Mouse (Mus musculus) liver, embryonic 14.5 days (tissue): ENCODE measurements around the gene Rabggtb. TPM values are rescaled to one million over a fixed set of nuclear protein-coding genes. Genes with fewer than 3 reads are reported as not detected.
A peak's percentile ranks its signal among the peaks of the same experiment; 100 is the strongest.

Experiments
- ATAC-seq: fragments of 200-750 bp; cut with Nextera tagmentation; 2 replicates; pipeline ENCODE4 v1.8.0; 2017; ENCODE audit warnings: moderate number of reproducible peaks, mild to moderate bottlenecking, moderate library complexity; ENCODE audit not compliant: insufficient read depth
- DNase-seq, 3 experiments: peaks; one replicate each; pipeline ENCODE4 v3.0.0-alpha.2; 2012 to 2013; ENCODE audit warnings: low read depth in 3 of 3, low spot score in 3 of 3
- H3K27ac ChIP-seq: fragments of 300-500 bp; sonication (generic); 2 replicates; pipeline ENCODE4 v1.5.1; 2014; ENCODE audit warnings: moderate library complexity, mild to moderate bottlenecking, control low read depth, inconsistent platforms
- H3K27me3 ChIP-seq: fragments of 300-500 bp; sonication (generic); 2 replicates; pipeline ENCODE4 v1.6.1; 2014; ENCODE audit warnings: mild to moderate bottlenecking, low read length, moderate library complexity; ENCODE audit not compliant: control insufficient read depth, insufficient read depth
- H3K36me3 ChIP-seq: fragments of 300-500 bp; sonication (generic); replicated peaks from 2 replicates; pipeline ENCODE4 v1.6.1; 2014; ENCODE audit warnings: low read depth; ENCODE audit not compliant: control insufficient read depth, insufficient read depth
- H3K4me1 ChIP-seq, 2 experiments: fragments of 200-500 bp in 1 of 2; fragments of 300-500 bp in 1 of 2; sonication (generic) in 1 of 2; replicated peaks; 2 replicates each; pipeline ENCODE4 v1.6.1; 2012 to 2014; ENCODE audit warnings: antibody characterized with exemption in 1 of 2, inconsistent platforms in 1 of 2, low read length in 1 of 2; ENCODE audit not compliant: control insufficient read depth in 2 of 2, insufficient read depth in 2 of 2
- H3K4me2 ChIP-seq: fragments of 300-500 bp; sonication (generic); 2 replicates; pipeline ENCODE4 v1.6.1; 2014; ENCODE audit warnings: low read depth, mild to moderate bottlenecking, control low read depth, moderate library complexity
- H3K4me3 ChIP-seq, 2 experiments: fragments of 200-500 bp in 1 of 2; fragments of 300-500 bp in 1 of 2; sonication (generic) in 1 of 2; 2 replicates each; pipeline ENCODE4 v1.5.1; 2012 to 2014; ENCODE audit warnings: low read depth in 2 of 2, low read length in 2 of 2, mild to moderate bottlenecking in 2 of 2, control low read depth in 1 of 2, inconsistent platforms in 1 of 2, moderate library complexity in 1 of 2; ENCODE audit not compliant: insufficient read depth in 1 of 2
- H3K9ac ChIP-seq: fragments of 300-500 bp; sonication (generic); replicated peaks from 2 replicates; pipeline ENCODE4 v1.6.1; 2014; ENCODE audit warnings: mild to moderate bottlenecking, control low read depth, moderate library complexity
- H3K9me3 ChIP-seq: fragments of 300-500 bp; sonication (generic); 2 replicates; pipeline ENCODE4 v1.6.1; 2016; ENCODE audit warnings: low read length, mixed read lengths; ENCODE audit not compliant: control insufficient read depth
- CTCF ChIP-seq: IDR thresholded peaks from 2 replicates; pipeline ENCODE4 v1.5.1; 2016; ENCODE audit warnings: antibody characterized with exemption, low read depth, control low read depth
- EP300 ChIP-seq: IDR thresholded peaks from 2 replicates; pipeline ENCODE4 v1.6.1; 2016; ENCODE audit warnings: antibody characterized with exemption, low read depth
- WGBS: fragments of 180-500 bp; shearing (Covaris S2); extraction: QIAGEN DNeasy Blood & Tissue Kit; methylation state at CpG from one replicate; pipeline ENCODE4 v1.1.7; 2014; ENCODE audit not compliant: insufficient replicate concordance; 5-methylcytosine and 5-hydroxymethylcytosine counted together
- polyA plus RNA-seq, 2 experiments: library from polyadenylated mRNA; depleted of rRNA in 1 of 2; stranded (reverse) in 1 of 2; unstranded in 1 of 2; fragments of >200 nt; fragmentation: Nextera tagmentation in 1 of 2; extraction: Ambion mirVana in 1 of 2; gene quantifications; 2 replicates each; pipeline versions ENCODE4 v1.2.1 to v1.2.3; 2012 to 2014

Rabggtb gene
- polyA plus RNA-seq, 2 experiments = 45.5 to 85.5 TPM

GRCm38 (mm10) chr3:153943901-153944334, 31.1 kb upstream of the Rabggtb start:
- Histone ChIP-seq H3K27me3 (no peaks in the 10 kb centered on the region), H3K9me3 (no peaks in the 10 kb centered on the region), H3K9ac (peak overlapping the region; percentile 80), H3K4me1 (peaks cover 14 to 20% of the 10 kb centered on the region in 2 experiments), H3K4me2 (peak overlapping the region; percentile 83), H3K36me3 (0 out of 2 replicates have a peak, but pooled peaks cover 5% of the 10 kb centered on the region), H3K4me3 (peak overlapping the region; percentile 72 to 94), H3K27ac (peak overlapping the region; percentile 43)
- DNase-seq = peak in 1 of 3 experiments; percentile 27
- no peak for TF ChIP-seq CTCF
- no peak for TF ChIP-seq EP300
- ATAC-seq = peak; percentile 57
- under 1% methylated on average over 19 of the region's 19 CpGs for WGBS

- H3K9ac ChIP-seq = peak overlapping the region; percentile 80
- peak overlapping the region in 1 of 2 experiments; percentile 72; a peak in 2 of 4 replicates for H3K4me3 ChIP-seq
- H3K4me2 ChIP-seq = peak overlapping the region; percentile 83
- H3K9me3 ChIP-seq = no peaks in the 10 kb centered on the region
- ATAC-seq = no peak
- H3K4me1 ChIP-seq = peaks cover 14 to 20% of the 10 kb centered on the region in 2 experiments
- DNase-seq = no peak
- no peaks in the 10 kb centered on the region for H3K27me3 ChIP-seq
- TF ChIP-seq EP300 (no peak), CTCF (no peak)
- 55% methylated on average over 12 of the region's 12 CpGs for WGBS
- 0 out of 2 replicates have a peak, but pooled peaks cover 5% of the 10 kb centered on the region for H3K36me3 ChIP-seq
- H3K27ac ChIP-seq = peak overlapping the region; percentile 2; the same call in 1 of the 2 replicates
Observed at GRCm38 (mm10) chr3:153943003-153943640, 30.3 kb upstream of the Rabggtb start.

GRCm38 (mm10) chr3:153941613-153942012, 28.8 kb upstream of the Rabggtb start:
- Histone ChIP-seq H3K4me1 (peaks cover 14 to 20% of the 10 kb centered on the region in 2 experiments), H3K4me2 (no peak overlapping the region), H3K27me3 (no peaks in the 10 kb centered on the region), H3K9ac (no peak overlapping the region; the same call in 1 of the 2 replicates), H3K36me3 (peaks cover 8% of the 10 kb centered on the region), H3K9me3 (no peaks in the 10 kb centered on the region), H3K27ac (no peak overlapping the region), H3K4me3 (no peak overlapping the region)
- TF ChIP-seq CTCF (no peak), EP300 (no peak)
- 85% methylated on average over 13 of the region's 13 CpGs for WGBS
- DNase-seq (no peak), ATAC-seq (no peak)

GRCm38 (mm10) chr3:153940486-153940885, 27.7 kb upstream of the Rabggtb start:
- Histone ChIP-seq H3K4me2 (no peak overlapping the region), H3K36me3 (peaks cover 12% of the 10 kb centered on the region), H3K27ac (no peak overlapping the region), H3K9ac (no peak overlapping the region), H3K9me3 (no peaks in the 10 kb centered on the region), H3K4me1 (peaks cover 14 to 20% of the 10 kb centered on the region in 2 experiments), H3K27me3 (no peaks in the 10 kb centered on the region), H3K4me3 (no peak overlapping the region)
- no peak for ATAC-seq
- no peak for DNase-seq
- TF ChIP-seq CTCF (no peak), EP300 (no peak)
- WGBS = 84% methylated on average over 9 of the region's 9 CpGs

- H3K27me3 ChIP-seq = no peaks in the 10 kb centered on the region
- no peak for DNase-seq
- ATAC-seq = no peak
- no peak overlapping the region for H3K9ac ChIP-seq
- TF ChIP-seq EP300 (no peak), CTCF (no peak)
- H3K4me1 ChIP-seq = peaks cover 11 to 19% of the 10 kb centered on the region in 2 experiments
- no peak overlapping the region for H3K27ac ChIP-seq
- peaks cover 12% of the 10 kb centered on the region for H3K36me3 ChIP-seq
- no peaks in the 10 kb centered on the region for H3K9me3 ChIP-seq
- H3K4me3 ChIP-seq = no peak overlapping the region
- WGBS = 80% methylated on average over 8 of the region's 8 CpGs
- H3K4me2 ChIP-seq = no peak overlapping the region
Observed at GRCm38 (mm10) chr3:153940021-153940420, 27.2 kb upstream of the Rabggtb start.
